ENCODE assay signal across 1 mouse cellular context in the genomic region with DNA sequence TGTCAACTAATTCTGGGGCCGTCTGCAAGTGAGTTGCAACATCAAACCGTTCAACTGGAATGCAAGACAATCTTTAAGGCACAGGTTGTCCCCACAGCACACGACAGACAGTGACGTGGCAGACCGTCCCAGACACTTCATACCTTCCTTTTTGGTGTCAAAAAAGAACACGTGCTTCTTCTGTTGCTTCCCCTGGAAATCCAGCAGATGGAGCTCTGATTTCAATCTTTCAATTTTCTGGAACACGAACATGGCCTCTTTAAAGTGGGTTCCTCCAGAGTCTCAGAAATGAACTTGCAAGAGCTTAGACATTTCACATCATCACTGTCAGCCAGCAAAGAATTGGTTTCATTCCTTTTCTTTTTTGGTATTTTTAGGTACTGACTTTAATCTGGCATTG.
TF ChIP-seq lines count a peak whose summit lies in the region.

No protein-coding gene starts in this region.

TF ChIP-seq in CH12.LX, 34 proteins besides CTCF, POLR2A, EP300 and RAD21:
- no peak for TF ChIP-seq NRF1 (IDR thresholded peaks at IDR 0.05; ENCODE audit: low read depth, low read length)
- TF ChIP-seq BHLHE40 (IDR thresholded peaks at IDR 0.05; ENCODE audit: low read depth, low read length) = no peak
- TF ChIP-seq MYC (IDR thresholded peaks at IDR 0.05; ENCODE audit: low read depth, low read length) = peak; percentile 86
- TF ChIP-seq MAX (IDR thresholded peaks at IDR 0.05; ENCODE audit: low read length) = peak; percentile 82
- peak; percentile 54; the same call in 1 of the 2 replicates for TF ChIP-seq MXI1 (IDR thresholded peaks at IDR 0.05; ENCODE audit: low read depth, low read length)
- no peak for TF ChIP-seq MAFK (IDR thresholded peaks at IDR 0.05; ENCODE audit: insufficient replicate concordance, low read length)
- no peak for TF ChIP-seq HCFC1 (IDR thresholded peaks at IDR 0.05; ENCODE audit: low read depth, low read length)
- TF ChIP-seq SMC3 (IDR thresholded peaks at IDR 0.05; ENCODE audit: low read depth, low read length) = peak; percentile 32
- no peak for TF ChIP-seq ZNF384 (IDR thresholded peaks at IDR 0.05; ENCODE audit: low read depth, low read length)
